Mouse (Mus musculus) myocyte (in vitro differentiated cells): ENCODE results near the gene Gfod2.

ENCODE experiments used
- CEBPB ChIP-seq: IDR thresholded peaks from 2 replicates; pipeline ENCODE4 v1.6.1; 2011; ENCODE audit warnings: mild to moderate bottlenecking, moderate library complexity; ENCODE audit not compliant: poor library complexity, insufficient read depth, severe bottlenecking
- E2F4 ChIP-seq: IDR thresholded peaks from one replicate; pipeline ENCODE4 v1.6.1; 2011; ENCODE audit warnings: mild to moderate bottlenecking, control low read depth, moderate library complexity; ENCODE audit not compliant: insufficient read depth
- MAX ChIP-seq: IDR thresholded peaks from one replicate; pipeline ENCODE4 v1.6.1; 2011; ENCODE audit warnings: low read depth, mild to moderate bottlenecking, control low read depth
- MYOG ChIP-seq, 3 experiments: IDR thresholded peaks; one replicate each; pipeline ENCODE4 v1.6.1; 2011; ENCODE audit warnings: control low read depth in 2 of 3, low read depth in 2 of 3, mild to moderate bottlenecking in 2 of 3; ENCODE audit not compliant: insufficient read length in 2 of 3, control insufficient read depth in 1 of 3, insufficient read depth in 1 of 3
- POLR2A ChIP-seq: IDR thresholded peaks from one replicate; pipeline ENCODE4 v1.6.1; 2011; ENCODE audit warnings: low read depth, mild to moderate bottlenecking, control low read depth, moderate library complexity; ENCODE audit not compliant: insufficient read length
- POLR2AphosphoS2 ChIP-seq: IDR thresholded peaks from one replicate; pipeline ENCODE4 v1.6.1; 2011; ENCODE audit warnings: low read depth, control low read depth; ENCODE audit not compliant: insufficient read length
- REST ChIP-seq: IDR thresholded peaks from one replicate; pipeline ENCODE4 v1.6.1; 2011; ENCODE audit warnings: mild to moderate bottlenecking, control low read depth, moderate library complexity; ENCODE audit not compliant: insufficient read depth, insufficient read length
- TCF12 ChIP-seq: IDR thresholded peaks from one replicate; pipeline ENCODE4 v1.6.1; 2011; ENCODE audit warnings: mild to moderate bottlenecking, control low read depth; ENCODE audit not compliant: poor library complexity, insufficient read depth, severe bottlenecking
- TCF3 ChIP-seq: IDR thresholded peaks from one replicate; pipeline ENCODE4 v1.6.1; 2011; ENCODE audit warnings: low read depth, control low read depth; ENCODE audit not compliant: insufficient read length
- USF1 ChIP-seq: IDR thresholded peaks from one replicate; pipeline ENCODE4 v1.6.1; 2011; ENCODE audit warnings: low read depth, mild to moderate bottlenecking, control low read depth, moderate library complexity

DNA sequence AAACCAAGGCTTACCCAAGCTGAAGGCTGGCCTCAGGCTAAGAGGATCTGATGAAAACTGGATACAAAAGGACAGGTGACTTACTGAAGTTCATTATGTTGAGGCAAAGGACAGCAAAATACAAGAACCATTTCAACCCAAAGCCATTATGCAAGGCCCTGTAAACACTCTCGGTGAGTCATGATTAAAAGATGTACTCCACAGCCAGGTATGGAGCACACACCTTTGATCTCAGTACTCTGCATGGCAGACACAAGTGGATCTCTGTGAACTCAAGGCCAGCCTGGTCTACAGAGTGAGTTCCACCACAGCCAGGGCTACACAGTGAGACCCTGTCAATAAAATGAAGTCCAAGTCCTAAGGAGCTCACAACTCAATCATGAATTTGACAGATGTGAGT is 37.3 kb upstream of the Gfod2 start:
- TF ChIP-seq POLR2A (no peak), USF1 (no peak), MYOG (IDR thresholded peaks at IDR 0.05; ENCODE audit: control insufficient read depth in 1 of 3, insufficient read depth in 1 of 3, insufficient read length in 2 of 3, low read depth in 2 of 3) (no peak), MAX (no peak), POLR2AphosphoS2 (no peak), E2F4 (no peak), REST (no peak), CEBPB (no peak), TCF12 (no peak), TCF3 (no peak)
